Mouse (Mus musculus) C2C12 (cell line): ENCODE data around the gene Prm2.

Source experiments
- CEBPB ChIP-seq: IDR thresholded peaks from one replicate; pipeline ENCODE4 v1.6.1; 2011; ENCODE audit warnings: low read depth, mild to moderate bottlenecking, control low read depth, moderate library complexity
- CTCF ChIP-seq: IDR thresholded peaks from one replicate; pipeline ENCODE4 v1.5.1; 2011; ENCODE audit not compliant: control insufficient read depth, insufficient read depth, insufficient read length
- FOSL1 ChIP-seq: IDR thresholded peaks from one replicate; pipeline ENCODE4 v1.8.0; 2011; ENCODE audit warnings: mild to moderate bottlenecking, low read length; ENCODE audit not compliant: poor library complexity, insufficient read depth, severe bottlenecking
- MAX ChIP-seq: IDR thresholded peaks from one replicate; pipeline ENCODE4 v1.6.1; 2011; ENCODE audit warnings: mild to moderate bottlenecking, control low read depth
- MYOD1 ChIP-seq: IDR thresholded peaks from one replicate; pipeline ENCODE4 v1.6.1; 2011; ENCODE audit warnings: low read depth; ENCODE audit not compliant: control insufficient read depth, insufficient read length
- MYOG ChIP-seq: IDR thresholded peaks from one replicate; pipeline ENCODE4 v1.6.1; 2011; ENCODE audit not compliant: control insufficient read depth, insufficient read length; ENCODE audit errors: extremely low read depth
- USF1 ChIP-seq: IDR thresholded peaks from one replicate; pipeline ENCODE4 v1.6.1; 2011; ENCODE audit warnings: low read depth, mild to moderate bottlenecking, control low read depth, moderate library complexity

- TF ChIP-seq MYOG (no peak), CTCF (no peak), USF1 (no peak), CEBPB (no peak), MAX (no peak), MYOD1 (no peak), FOSL1 (no peak)
Observed at GRCm38 (mm10) chr16:10824536-10824935, 28.6 kb upstream of the Prm2 start.
